Mouse (Mus musculus): ENCODE results near the gene Ncf4. TPM values are rescaled to one million over a fixed set of nuclear protein-coding genes. Genes with fewer than 3 reads are reported as not detected.
"Not testable (repeated sequence)": the region's sequence is repeated elsewhere in the genome, so short reads cannot be mapped to it uniquely, and the experiment has no call there.

The Ncf4 gene
- polyA plus RNA-seq, 1 experiment from 2014 or later, result 2.2 TPM

- no peaks in the 10 kb centered on the region for H3K9me3 ChIP-seq (ENCODE audit: control insufficient read depth, low read length)
- H3K27ac ChIP-seq (replicated peaks in 1 of 2; ENCODE audit: control insufficient read depth in 1 of 2, insufficient read depth in 1 of 2, low read depth in 2 of 2, low read length in 2 of 2), result no peak overlapping the region
- 55% methylated on average over 2 of the region's 2 CpGs for WGBS
- H3K4me3 ChIP-seq (ENCODE audit: control insufficient read depth in 1 of 2, insufficient read depth in 1 of 2, low read depth in 1 of 2, low read length in 2 of 2), result no peak overlapping the region
- no peaks in the 10 kb centered on the region for H3K4me1 ChIP-seq (ENCODE audit: control insufficient read depth in 2 of 2, insufficient read depth in 2 of 2, low read length in 2 of 2)
- H3K9ac ChIP-seq (ENCODE audit: low read length), result no peak overlapping the region
- H3K36me3 ChIP-seq (ENCODE audit: control insufficient read depth, insufficient read depth, low read length), result no peaks in the 10 kb centered on the region
- H3K4me2 ChIP-seq (ENCODE audit: low read length), result no peak overlapping the region
- no peak for ATAC-seq (ENCODE audit: insufficient number of reproducible peaks, insufficient read depth, low FRiP score, low read depth)
- no peaks in the 10 kb centered on the region for H3K27me3 ChIP-seq (ENCODE audit: control insufficient read depth, insufficient read depth, low read length)
Observed at GRCm38 (mm10) chr15:78278308-78278707, 33.7 kb downstream of the Ncf4 start.

GRCm38 (mm10) chr15:78287941-78288340 is 43.3 kb downstream of the Ncf4 start:
- WGBS, result 83% methylated on average over 5 of the region's 5 CpGs
- Histone ChIP-seq H3K9ac (ENCODE audit: low read length) (no peak overlapping the region), H3K27ac (replicated peaks in 1 of 2; ENCODE audit: control insufficient read depth in 1 of 2, insufficient read depth in 1 of 2, low read depth in 2 of 2, low read length in 2 of 2) (no peak overlapping the region), H3K4me1 (ENCODE audit: control insufficient read depth in 2 of 2, insufficient read depth in 2 of 2, low read length in 2 of 2) (peaks cover 0 to 3% of the 10 kb centered on the region in 2 experiments; a peak in 2 of 4 replicates), H3K9me3 (ENCODE audit: control insufficient read depth, low read length) (no peaks in the 10 kb centered on the region), H3K4me3 (ENCODE audit: control insufficient read depth in 1 of 2, insufficient read depth in 1 of 2, low read depth in 1 of 2, low read length in 2 of 2) (no peak overlapping the region), H3K4me2 (ENCODE audit: low read length) (no peak overlapping the region), H3K36me3 (ENCODE audit: control insufficient read depth, insufficient read depth, low read length) (no peaks in the 10 kb centered on the region), H3K27me3 (ENCODE audit: control insufficient read depth, insufficient read depth, low read length) (no peaks in the 10 kb centered on the region)
- ATAC-seq (ENCODE audit: insufficient number of reproducible peaks, insufficient read depth, low FRiP score, low read depth), result no peak

- not testable (repeated sequence) for H3K9ac ChIP-seq (ENCODE audit: low read length); H3K36me3 ChIP-seq (ENCODE audit: control insufficient read depth, insufficient read depth, low read length); H3K27me3 ChIP-seq (ENCODE audit: control insufficient read depth, insufficient read depth, low read length); H3K9me3 ChIP-seq (ENCODE audit: control insufficient read depth, low read length); ATAC-seq (ENCODE audit: insufficient number of reproducible peaks, insufficient read depth, low FRiP score, low read depth); H3K4me1 ChIP-seq (ENCODE audit: control insufficient read depth in 2 of 2, insufficient read depth in 2 of 2, low read length in 2 of 2); H3K27ac ChIP-seq (replicated peaks in 1 of 2; ENCODE audit: control insufficient read depth in 1 of 2, insufficient read depth in 1 of 2, low read depth in 2 of 2, low read length in 2 of 2); H3K4me3 ChIP-seq (ENCODE audit: control insufficient read depth in 1 of 2, insufficient read depth in 1 of 2, low read depth in 1 of 2, low read length in 2 of 2); H3K4me2 ChIP-seq (ENCODE audit: low read length)
- WGBS, result 33% methylated on average over 4 of the region's 5 CpGs
Observed at GRCm38 (mm10) chr15:78289775-78290174, 45.2 kb downstream of the Ncf4 start.

- ATAC-seq (ENCODE audit: insufficient number of reproducible peaks, insufficient read depth, low FRiP score, low read depth); H3K27ac ChIP-seq (replicated peaks in 1 of 2; ENCODE audit: control insufficient read depth in 1 of 2, insufficient read depth in 1 of 2, low read depth in 2 of 2, low read length in 2 of 2): not testable (repeated sequence)
- 5% methylated on average over 2 of the region's 2 CpGs for WGBS
Observed at GRCm38 (mm10) chr15:78293228-78293627, 48.6 kb downstream of the Ncf4 start.

GRCm38 (mm10) chr15:78293716-78294115 is 49.1 kb downstream of the Ncf4 start:
- H3K4me2 ChIP-seq (ENCODE audit: low read length), result no peak overlapping the region
- no peaks in the 10 kb centered on the region for H3K36me3 ChIP-seq (ENCODE audit: control insufficient read depth, insufficient read depth, low read length)
- H3K27ac ChIP-seq (replicated peaks in 1 of 2; ENCODE audit: control insufficient read depth in 1 of 2, insufficient read depth in 1 of 2, low read depth in 2 of 2, low read length in 2 of 2), result no peak overlapping the region
- H3K27me3 ChIP-seq (ENCODE audit: control insufficient read depth, insufficient read depth, low read length), result no peaks in the 10 kb centered on the region
- H3K4me1 ChIP-seq (ENCODE audit: control insufficient read depth in 2 of 2, insufficient read depth in 2 of 2, low read length in 2 of 2), result peaks cover 0 to 4% of the 10 kb centered on the region in 2 experiments; a peak in 2 of 4 replicates
- 86% methylated on average over 4 of the region's 4 CpGs for WGBS
- no peak overlapping the region for H3K9ac ChIP-seq (ENCODE audit: low read length)
- no peaks in the 10 kb centered on the region for H3K9me3 ChIP-seq (ENCODE audit: control insufficient read depth, low read length)
- no peak for ATAC-seq (ENCODE audit: insufficient number of reproducible peaks, insufficient read depth, low FRiP score, low read depth)
- no peak overlapping the region for H3K4me3 ChIP-seq (ENCODE audit: control insufficient read depth in 1 of 2, insufficient read depth in 1 of 2, low read depth in 1 of 2, low read length in 2 of 2)

More at GRCm38 (mm10) chr15:78293228-78293627, 48.6 kb downstream of the Ncf4 start:
- H3K4me2 ChIP-seq (ENCODE audit: low read length); H3K9ac ChIP-seq (ENCODE audit: low read length); H3K36me3 ChIP-seq (ENCODE audit: control insufficient read depth, insufficient read depth, low read length); H3K27me3 ChIP-seq (ENCODE audit: control insufficient read depth, insufficient read depth, low read length); H3K4me3 ChIP-seq (ENCODE audit: control insufficient read depth in 1 of 2, insufficient read depth in 1 of 2, low read depth in 1 of 2, low read length in 2 of 2); H3K9me3 ChIP-seq (ENCODE audit: control insufficient read depth, low read length); H3K4me1 ChIP-seq (ENCODE audit: control insufficient read depth in 2 of 2, insufficient read depth in 2 of 2, low read length in 2 of 2): not testable (repeated sequence)

GRCm38 (mm10) chr15:78298558-78298957 is 54.0 kb downstream of the Ncf4 start:
- 83% methylated on average over 1 of the region's 1 CpGs for WGBS
- Histone ChIP-seq H3K9ac (ENCODE audit: low read length) (no peak overlapping the region), H3K27ac (replicated peaks in 1 of 2; ENCODE audit: control insufficient read depth in 1 of 2, insufficient read depth in 1 of 2, low read depth in 2 of 2, low read length in 2 of 2) (no peak overlapping the region), H3K4me3 (ENCODE audit: control insufficient read depth in 1 of 2, insufficient read depth in 1 of 2, low read depth in 1 of 2, low read length in 2 of 2) (no peak overlapping the region), H3K36me3 (ENCODE audit: control insufficient read depth, insufficient read depth, low read length) (no peaks in the 10 kb centered on the region), H3K4me2 (ENCODE audit: low read length) (no peak overlapping the region), H3K4me1 (ENCODE audit: control insufficient read depth in 2 of 2, insufficient read depth in 2 of 2, low read length in 2 of 2) (no peaks in the 10 kb centered on the region; a peak in 1 of 4 replicates), H3K27me3 (ENCODE audit: control insufficient read depth, insufficient read depth, low read length) (no peaks in the 10 kb centered on the region), H3K9me3 (ENCODE audit: control insufficient read depth, low read length) (no peaks in the 10 kb centered on the region)
- ATAC-seq (ENCODE audit: insufficient number of reproducible peaks, insufficient read depth, low FRiP score, low read depth), result no peak

GRCm38 (mm10) chr15:78299641-78300040 is 55.0 kb downstream of the Ncf4 start:
- no peak for ATAC-seq (ENCODE audit: insufficient number of reproducible peaks, insufficient read depth, low FRiP score, low read depth)

GRCm38 (mm10) chr15:78300773-78301172 is 56.2 kb downstream of the Ncf4 start:
- H3K4me2 ChIP-seq (ENCODE audit: low read length), result no peak overlapping the region
- H3K27me3 ChIP-seq (ENCODE audit: control insufficient read depth, insufficient read depth, low read length), result no peaks in the 10 kb centered on the region
- H3K9me3 ChIP-seq (ENCODE audit: control insufficient read depth, low read length), result no peaks in the 10 kb centered on the region
- no peak overlapping the region for H3K4me3 ChIP-seq (ENCODE audit: control insufficient read depth in 1 of 2, insufficient read depth in 1 of 2, low read depth in 1 of 2, low read length in 2 of 2)
- no peak overlapping the region for H3K27ac ChIP-seq (replicated peaks in 1 of 2; ENCODE audit: control insufficient read depth in 1 of 2, insufficient read depth in 1 of 2, low read depth in 2 of 2, low read length in 2 of 2)
- H3K36me3 ChIP-seq (ENCODE audit: control insufficient read depth, insufficient read depth, low read length), result no peaks in the 10 kb centered on the region
- H3K4me1 ChIP-seq (ENCODE audit: control insufficient read depth in 2 of 2, insufficient read depth in 2 of 2, low read length in 2 of 2), result no peaks in the 10 kb centered on the region
- H3K9ac ChIP-seq (ENCODE audit: low read length), result no peak overlapping the region
- ATAC-seq (ENCODE audit: insufficient number of reproducible peaks, insufficient read depth, low FRiP score, low read depth), result no peak

More at GRCm38 (mm10) chr15:78299641-78300040, 55.0 kb downstream of the Ncf4 start:
- Histone ChIP-seq H3K27ac (replicated peaks in 1 of 2; ENCODE audit: control insufficient read depth in 1 of 2, insufficient read depth in 1 of 2, low read depth in 2 of 2, low read length in 2 of 2) (no peak overlapping the region), H3K9me3 (ENCODE audit: control insufficient read depth, low read length) (no peaks in the 10 kb centered on the region), H3K9ac (ENCODE audit: low read length) (no peak overlapping the region), H3K4me1 (ENCODE audit: control insufficient read depth in 2 of 2, insufficient read depth in 2 of 2, low read length in 2 of 2) (no peaks in the 10 kb centered on the region), H3K36me3 (ENCODE audit: control insufficient read depth, insufficient read depth, low read length) (no peaks in the 10 kb centered on the region), H3K4me2 (ENCODE audit: low read length) (no peak overlapping the region), H3K27me3 (ENCODE audit: control insufficient read depth, insufficient read depth, low read length) (no peaks in the 10 kb centered on the region), H3K4me3 (ENCODE audit: control insufficient read depth in 1 of 2, insufficient read depth in 1 of 2, low read depth in 1 of 2, low read length in 2 of 2) (no peak overlapping the region)
- 80% methylated on average over 3 of the region's 3 CpGs for WGBS
